Mouse (Mus musculus): ENCODE data around the gene BC024978.

The BC024978 gene

GRCm38 (mm10) chr7:27178324-27179216 is 17.0 kb upstream of the BC024978 start, which contains the start of gene Rab4b:
TSS of gene Rab4b (minus strand) at chr7:27178896.
- DNase-seq = peak; percentile 100

DNA sequence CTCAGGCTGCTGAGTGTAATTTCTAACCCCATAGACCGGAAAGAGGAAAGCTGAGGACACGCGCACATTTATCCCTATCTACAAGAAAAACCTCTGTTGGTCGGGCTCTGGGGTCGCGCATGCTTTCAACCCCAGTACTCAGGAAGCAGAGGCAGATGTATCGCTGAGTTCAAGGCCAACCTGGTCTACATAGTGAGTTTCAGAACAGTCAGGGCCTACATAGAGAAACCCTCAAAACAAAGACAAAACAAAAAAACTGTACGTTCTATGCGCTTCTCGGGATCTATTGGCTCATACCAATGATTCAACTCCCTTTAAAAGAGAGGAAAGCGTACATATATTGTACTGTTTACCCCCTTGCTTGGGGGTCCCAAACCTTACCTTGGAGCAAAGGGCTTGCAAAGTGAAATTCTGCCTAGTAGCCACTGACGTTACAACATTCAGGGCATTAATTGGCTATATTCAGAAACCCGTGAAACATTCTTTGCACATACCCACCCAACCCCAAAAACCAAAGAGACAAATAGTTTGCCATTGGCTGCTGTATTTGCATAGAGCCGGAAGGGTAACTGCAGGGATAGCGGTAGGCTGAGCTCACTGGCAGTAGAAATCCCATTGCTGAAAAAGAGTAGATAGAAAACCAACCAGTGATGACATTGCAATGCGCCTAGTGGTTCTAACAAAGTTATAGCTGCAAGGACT is 16.2 kb upstream of the BC024978 start:
- DNase-seq = peak; percentile 92

DNA sequence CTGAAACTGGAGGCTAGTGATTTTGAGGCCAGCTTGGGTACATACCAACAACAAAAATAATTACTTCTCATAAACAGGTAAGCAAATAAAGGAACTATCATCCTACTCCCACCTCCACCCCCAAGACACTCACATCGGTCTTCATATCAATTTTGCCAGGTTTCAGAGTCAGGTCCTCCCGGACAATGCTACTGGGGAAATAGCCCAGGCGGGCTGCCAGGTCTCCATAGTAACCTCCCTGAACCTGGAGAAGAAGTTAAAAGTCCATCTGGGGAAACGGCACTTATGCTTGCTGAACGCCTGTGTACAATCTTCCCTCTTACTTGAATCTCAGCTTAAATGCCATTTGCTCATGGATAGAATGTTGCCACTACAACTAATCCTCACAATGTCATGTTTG is 15.5 kb upstream of the BC024978 start:
- peak; percentile 97 for DNase-seq

DNA sequence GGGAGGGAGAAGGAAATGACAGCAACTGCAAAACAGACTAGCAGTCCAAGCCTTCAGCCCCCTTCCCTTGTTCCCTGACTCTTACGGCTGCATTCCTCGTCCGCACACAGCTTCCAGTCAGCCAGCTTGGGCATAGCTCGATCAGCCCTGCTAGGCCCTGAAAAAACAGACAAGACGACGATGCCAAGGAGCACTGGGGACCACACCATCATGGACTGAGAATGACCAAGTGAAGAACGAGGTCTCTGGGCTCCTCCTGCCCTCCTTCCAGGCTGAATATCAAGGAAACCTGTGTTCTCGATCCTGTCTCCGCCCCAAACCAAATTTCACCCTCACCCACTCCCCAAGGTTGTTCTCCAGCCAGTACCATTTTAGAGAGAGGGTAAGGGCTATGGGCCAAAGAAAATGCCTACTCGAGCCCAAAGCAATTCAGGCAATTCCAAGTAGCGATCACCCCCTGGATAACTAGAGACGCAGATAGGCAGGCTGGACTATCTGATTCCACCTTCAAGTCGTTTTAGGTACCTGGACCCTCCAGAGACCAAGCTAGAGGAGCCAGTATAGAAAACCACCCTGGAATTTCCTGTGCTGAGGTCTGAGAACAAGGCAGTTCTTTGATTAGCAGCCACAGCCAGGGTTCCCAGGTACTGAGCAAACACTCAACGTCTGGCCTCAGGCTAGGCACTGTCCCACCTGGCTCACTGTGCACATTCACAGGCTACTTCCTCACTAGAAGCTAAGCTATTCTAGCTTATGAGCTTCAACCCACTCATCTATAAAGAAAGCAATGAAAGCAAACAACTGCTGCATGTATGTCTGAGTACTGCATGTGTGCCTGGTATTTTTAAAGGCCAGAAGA is 14.5 kb upstream of the BC024978 start, which contains the start of the genes Gm21983 and Mia:
TSS of gene Gm21983 (minus strand) at position 250 of the 859 bp plus-strand sequence.
TSS of gene Mia (minus strand) at position 321 of the 859 bp plus-strand sequence.
- DNase-seq = peak; percentile 90

- no peak for DNase-seq
These were observed 13.1 kb upstream of the BC024978 start for GRCm38 (mm10) chr7:27182498-27182897.

- DNase-seq = no peak
These were observed 10.6 kb upstream of the BC024978 start for GRCm38 (mm10) chr7:27184964-27185363.

GRCm38 (mm10) chr7:27185986-27186385 is 9.6 kb upstream of the BC024978 start:
- peak; percentile 90 for DNase-seq

DNA sequence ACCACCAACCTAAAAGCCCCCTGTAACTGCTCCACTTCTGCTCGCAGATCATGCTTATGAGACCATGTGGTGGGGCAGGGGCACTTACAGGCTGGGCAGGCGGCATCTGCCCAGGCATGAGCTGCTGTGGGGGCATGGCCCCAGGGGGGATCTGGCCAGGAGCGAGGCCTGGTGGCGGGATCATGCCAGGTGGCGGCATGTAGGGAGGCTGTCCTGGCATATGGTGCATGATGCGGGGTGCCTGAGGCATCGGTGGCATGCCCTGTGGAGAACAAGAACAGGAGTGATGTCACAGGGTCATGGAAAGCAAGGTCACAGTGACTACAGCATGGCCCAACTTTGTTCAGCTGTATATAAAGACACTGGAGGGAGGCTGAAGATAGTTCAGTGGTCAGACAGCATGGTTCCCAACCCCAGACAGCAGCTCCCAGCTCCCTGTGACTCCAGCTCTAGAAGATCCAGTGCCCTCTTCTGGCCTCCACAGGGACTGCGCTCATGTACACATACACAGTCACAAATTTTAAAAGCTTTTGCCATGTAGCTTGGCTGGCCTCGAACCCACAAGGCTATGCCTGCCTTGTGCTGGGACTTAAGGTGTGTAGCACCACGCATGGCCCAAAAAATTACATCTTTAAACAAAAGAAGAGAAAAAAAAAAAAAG is 6.2 kb upstream of the BC024978 start:
- peak; percentile 91 for DNase-seq

DNA sequence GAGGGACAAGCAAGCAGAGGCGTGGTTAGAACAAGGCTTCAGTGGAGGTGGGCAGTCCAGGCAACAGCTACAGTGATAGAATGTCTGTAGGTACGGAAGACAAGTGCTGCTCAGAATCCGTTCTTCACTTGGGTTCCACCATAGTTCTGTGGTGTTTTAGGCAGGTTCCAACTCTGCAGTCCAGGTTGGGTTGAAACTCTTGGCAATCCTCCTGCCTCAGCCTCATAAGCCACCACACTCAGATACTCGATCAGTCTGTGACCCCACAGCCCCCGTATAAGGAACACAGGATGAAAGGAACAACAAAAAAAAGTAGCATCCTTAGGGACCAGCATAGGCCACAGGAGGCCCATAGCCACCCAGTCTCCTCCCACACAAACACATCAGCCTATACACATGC is 3.1 kb upstream of the BC024978 start:
- DNase-seq = peak; percentile 81

GRCm38 (mm10) chr7:27193731-27194130 is 1.9 kb upstream of the BC024978 start:
- peak; percentile 84 for DNase-seq

DNA sequence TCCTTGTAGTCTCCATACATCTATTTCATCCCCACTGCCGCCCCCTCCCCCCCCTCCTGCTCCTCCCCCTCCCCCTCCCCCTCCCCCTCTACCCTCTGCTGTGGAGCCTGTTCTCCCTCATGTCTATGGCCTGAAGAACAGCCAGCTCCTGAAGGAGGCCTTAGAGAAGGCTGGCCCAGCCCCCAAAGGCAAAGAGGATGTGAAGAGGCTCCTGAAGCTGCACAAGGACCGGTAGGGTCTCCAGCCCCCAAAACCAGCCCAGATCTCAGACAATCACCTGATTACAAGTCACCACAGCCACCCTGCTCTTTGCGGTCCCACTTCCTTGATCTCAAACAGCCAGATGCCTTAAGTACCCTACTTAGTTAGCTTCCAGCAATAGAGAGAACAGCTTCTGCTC is 1.6 kb downstream of the BC024978 start:
- DNase-seq = peak; percentile 94

- peak; percentile 86 for DNase-seq
These were observed 2.1 kb downstream of the BC024978 start for GRCm38 (mm10) chr7:27197634-27198033.

GRCm38 (mm10) chr7:27198355-27198754 is 2.8 kb downstream of the BC024978 start:
- peak; percentile 88 for DNase-seq

DNA sequence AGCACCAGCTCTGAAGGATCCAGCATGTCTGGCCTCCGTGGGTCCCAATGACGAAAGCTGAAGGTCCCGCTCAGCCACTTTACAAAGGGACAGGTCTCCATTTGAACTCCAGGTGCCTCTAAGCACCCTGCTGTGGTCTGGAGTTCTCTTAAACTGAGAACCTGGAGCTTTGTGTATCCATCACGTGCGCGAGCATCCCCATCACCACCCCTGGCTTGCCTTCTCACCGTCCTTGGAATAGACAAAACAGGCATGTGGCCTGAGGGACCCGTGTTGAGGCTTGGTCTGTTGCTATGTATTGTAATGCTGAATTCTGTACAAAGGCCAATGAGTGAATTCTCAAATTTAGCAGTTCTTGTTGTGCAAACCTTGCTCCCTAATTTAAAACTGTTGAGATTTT is 3.2 kb downstream of the BC024978 start:
- DNase-seq = peak; percentile 90

DNA sequence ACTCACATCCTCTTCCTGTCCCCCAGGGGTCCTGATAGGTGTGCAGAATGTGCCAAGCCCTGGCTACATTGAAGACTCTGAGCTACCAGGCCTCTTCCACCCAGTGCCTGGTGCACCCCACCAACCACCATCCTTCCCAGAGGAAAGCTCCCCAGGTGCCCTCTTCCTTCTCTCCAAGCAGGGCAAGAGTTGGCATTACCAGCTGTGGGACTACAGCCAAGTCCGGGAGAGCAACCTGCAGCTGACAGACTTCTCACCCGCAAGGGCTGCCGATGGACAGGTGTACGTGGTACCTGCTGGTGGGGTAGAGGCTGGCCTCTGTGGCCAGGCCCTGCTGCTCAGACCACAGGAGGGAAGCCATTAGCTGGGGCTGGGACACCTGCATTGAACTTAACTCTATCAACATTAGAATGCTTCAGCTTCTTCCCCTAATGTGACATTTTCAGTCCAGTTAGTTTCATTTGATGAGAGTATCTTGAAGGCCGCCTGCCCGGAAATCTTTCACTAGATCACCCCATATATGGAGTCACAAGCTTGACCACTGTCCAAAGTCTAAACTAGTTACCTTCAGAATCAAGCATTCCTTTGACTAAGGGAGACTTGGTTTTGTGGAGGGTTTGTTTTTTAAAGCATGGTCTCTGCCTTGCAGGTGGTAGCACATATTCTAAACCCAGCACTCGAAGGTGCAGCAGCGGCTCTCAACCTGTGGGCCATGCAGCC is 8.3 kb downstream of the BC024978 start:
- peak; percentile 87 for DNase-seq

- DNase-seq = no peak
These were observed 17.0 kb downstream of the BC024978 start for GRCm38 (mm10) chr7:27212626-27213025.

DNA sequence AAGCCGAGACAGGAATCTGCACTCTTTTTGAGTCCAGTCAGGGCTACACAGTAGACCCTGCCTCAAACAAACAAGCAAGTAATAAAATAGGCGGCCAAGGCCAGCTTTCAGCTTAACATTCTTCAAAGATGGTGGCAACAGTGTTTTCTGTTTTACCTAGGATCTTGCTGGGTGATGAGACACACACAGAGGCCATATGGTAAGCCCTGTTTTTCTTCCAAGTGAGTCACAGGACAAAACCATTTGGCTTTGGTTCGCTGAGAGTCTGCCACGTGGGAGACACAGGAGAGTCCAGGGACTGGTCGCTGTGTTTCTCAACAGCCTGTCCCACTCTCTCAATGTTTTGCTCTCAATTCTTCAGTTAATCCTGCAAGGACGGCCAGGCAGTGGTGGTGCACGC is 23.0 kb downstream of the BC024978 start:
- no peak for DNase-seq

DNA sequence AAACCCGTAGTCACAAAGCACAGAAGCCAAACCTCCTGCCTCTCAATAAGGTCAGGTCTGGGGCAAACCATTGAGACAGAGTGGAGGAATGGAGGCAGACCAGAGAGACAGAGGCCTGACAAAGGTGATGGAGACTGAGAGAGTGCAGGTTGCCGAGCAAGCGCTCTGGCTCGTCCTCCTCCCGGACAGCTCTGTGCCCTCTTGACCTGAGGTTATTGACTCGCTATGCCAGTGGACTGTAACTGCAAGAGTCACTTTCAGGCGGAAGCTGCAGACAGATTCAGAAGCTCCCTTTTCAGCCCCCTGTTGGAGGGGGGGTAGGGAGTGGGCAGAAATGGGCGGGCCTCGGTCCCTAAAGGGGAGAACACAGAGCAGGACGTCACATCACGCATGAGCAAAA is 24.4 kb downstream of the BC024978 start:
- DNase-seq = no peak

- no peak for DNase-seq
These were observed 26.4 kb downstream of the BC024978 start for GRCm38 (mm10) chr7:27221939-27222338.

DNA sequence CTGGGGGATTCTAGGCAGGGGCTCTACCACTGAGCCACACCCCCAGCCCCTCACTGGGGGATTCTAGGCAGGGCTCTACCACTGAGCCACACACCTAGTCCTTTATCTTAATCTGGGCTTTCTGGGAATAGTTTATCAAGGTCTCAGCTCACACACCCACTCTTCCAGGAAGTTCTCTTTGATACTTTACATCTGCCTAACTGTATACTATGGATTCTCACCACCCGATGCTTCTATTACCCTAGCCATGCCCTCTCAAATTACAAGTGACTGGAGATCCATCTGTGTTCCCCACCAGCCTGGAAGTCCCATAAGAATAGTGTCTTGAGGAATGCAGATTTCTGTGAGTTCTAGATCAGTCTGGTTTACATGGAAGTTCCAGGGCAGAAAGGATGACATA is 27.0 kb downstream of the BC024978 start:
- DNase-seq = no peak

DNA sequence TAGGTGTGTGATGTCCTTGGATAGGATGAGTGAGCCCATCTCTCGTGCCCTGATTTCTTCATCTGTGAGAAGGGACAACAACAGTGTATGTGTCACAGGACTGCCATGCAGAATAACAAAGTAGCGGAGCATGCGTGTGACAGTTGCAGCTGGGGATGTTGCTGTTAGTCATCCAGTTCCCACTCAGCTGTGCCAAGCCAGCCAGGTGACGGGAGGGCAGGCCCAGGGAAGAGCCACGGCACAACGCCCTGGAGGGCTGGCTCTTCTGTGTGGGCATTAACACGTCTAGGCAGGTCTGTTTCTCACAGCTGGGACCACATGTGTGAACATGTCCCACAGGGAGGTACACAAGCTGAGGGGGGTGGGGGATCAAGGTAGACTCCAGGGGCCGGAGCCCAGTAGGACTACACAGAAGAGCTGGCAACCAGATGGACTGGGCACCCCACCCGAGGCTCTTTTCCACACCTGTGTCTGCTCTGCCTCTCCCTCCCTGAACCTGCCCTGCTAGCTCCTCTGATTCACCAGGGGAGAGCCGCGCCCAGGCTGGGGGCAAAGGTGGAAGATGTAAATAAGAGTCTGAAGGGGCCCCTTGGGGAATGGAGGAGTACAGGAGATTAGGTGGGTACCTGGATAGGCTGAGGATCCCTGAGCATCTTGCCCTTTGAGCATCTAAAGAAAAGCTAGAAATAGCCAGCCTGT is 29.4 kb downstream of the BC024978 start:
- DNase-seq = peak; percentile 97

Data from heart, adult 11 months (tissue).